Mouse (Mus musculus): ENCODE data around the gene Zfp385b. TPM values are rescaled to one million over a fixed set of nuclear protein-coding genes. Genes with fewer than 3 reads are reported as not detected.
A peak's percentile ranks its signal among the peaks of the same experiment; 100 is the strongest.

Zfp385b gene
- total RNA-seq, 2 experiments from 2014 or later = 50.4 to 51.4 TPM

- no peak for TF ChIP-seq CTCF (conservative IDR thresholded peaks at IDR 0.05)
- H3K27ac ChIP-seq = no peak overlapping the region
- no peak for DNase-seq (ENCODE audit: low spot score in 2 of 2)
- H3K4me3 ChIP-seq = no peak overlapping the region
Observed at GRCm38 (mm10) chr2:77444282-77444681, 375.2 kb downstream of the Zfp385b start.

- no peak overlapping the region for H3K27ac ChIP-seq
- TF ChIP-seq CTCF (conservative IDR thresholded peaks at IDR 0.05) = no peak
- H3K4me3 ChIP-seq = no peak overlapping the region
- no peak for DNase-seq (ENCODE audit: low spot score in 2 of 2)
Observed at GRCm38 (mm10) chr2:77440591-77440990, 378.8 kb downstream of the Zfp385b start.

- no peak for TF ChIP-seq CTCF (conservative IDR thresholded peaks at IDR 0.05)
- H3K4me3 ChIP-seq = no peak overlapping the region
- H3K27ac ChIP-seq = no peak overlapping the region
- no peak for DNase-seq (ENCODE audit: low spot score in 2 of 2)
Observed at GRCm38 (mm10) chr2:77436241-77436759, 383.1 kb downstream of the Zfp385b start.

GRCm38 (mm10) chr2:77419476-77419875 lies 400.0 kb downstream of the Zfp385b start:
- H3K27ac ChIP-seq = no peak overlapping the region
- no peak for TF ChIP-seq CTCF (conservative IDR thresholded peaks at IDR 0.05)
- no peak for DNase-seq (ENCODE audit: low spot score in 2 of 2)
- H3K4me3 ChIP-seq = no peak overlapping the region

- no peak for TF ChIP-seq CTCF (conservative IDR thresholded peaks at IDR 0.05)
- Histone ChIP-seq H3K4me3 (no peak overlapping the region), H3K27ac (no peak overlapping the region)
- no peak for DNase-seq (ENCODE audit: low spot score in 2 of 2)
Observed at GRCm38 (mm10) chr2:77418078-77418477, 401.4 kb downstream of the Zfp385b start.

- Histone ChIP-seq H3K4me3 (no peak overlapping the region), H3K27ac (no peak overlapping the region)
- no peak for DNase-seq (ENCODE audit: low spot score in 2 of 2)
- no peak for TF ChIP-seq CTCF (conservative IDR thresholded peaks at IDR 0.05)
Observed at GRCm38 (mm10) chr2:77412171-77412570, 407.3 kb downstream of the Zfp385b start.

GRCm38 (mm10) chr2:77411612-77412011 lies 407.8 kb downstream of the Zfp385b start:
- Histone ChIP-seq H3K27ac (no peak overlapping the region), H3K4me3 (no peak overlapping the region)
- no peak for DNase-seq (ENCODE audit: low spot score in 2 of 2)
- TF ChIP-seq CTCF (conservative IDR thresholded peaks at IDR 0.05) = no peak

- DNase-seq (ENCODE audit: low spot score in 2 of 2) = no peak
- no peak overlapping the region for H3K4me3 ChIP-seq
- no peak for TF ChIP-seq CTCF (conservative IDR thresholded peaks at IDR 0.05)
- H3K27ac ChIP-seq = no peak overlapping the region
Observed at GRCm38 (mm10) chr2:77409521-77410135, 409.8 kb downstream of the Zfp385b start.

- no peak for DNase-seq (ENCODE audit: low spot score in 2 of 2)
- TF ChIP-seq CTCF (conservative IDR thresholded peaks at IDR 0.05) = peak; percentile 57
- Histone ChIP-seq H3K27ac (no peak overlapping the region), H3K4me3 (no peak overlapping the region)
Observed at GRCm38 (mm10) chr2:77408972-77409371, 410.5 kb downstream of the Zfp385b start.

- no peak overlapping the region for H3K27ac ChIP-seq
- DNase-seq (ENCODE audit: low spot score in 2 of 2) = no peak
- no peak for TF ChIP-seq CTCF (conservative IDR thresholded peaks at IDR 0.05)
- H3K4me3 ChIP-seq = no peak overlapping the region
Observed at GRCm38 (mm10) chr2:77402329-77402728, 417.1 kb downstream of the Zfp385b start.

GRCm38 (mm10) chr2:77401438-77402235 lies 417.8 kb downstream of the Zfp385b start:
- TF ChIP-seq CTCF (conservative IDR thresholded peaks at IDR 0.05) = peak; percentile 60
- Histone ChIP-seq H3K4me3 (peak overlapping the region; percentile 20; the same call in 1 of the 2 replicates), H3K27ac (peak overlapping the region; percentile 46; the same call in 1 of the 2 replicates)
- DNase-seq (ENCODE audit: low spot score in 2 of 2) = peak in 1 of 2 experiments; percentile 16

GRCm38 (mm10) chr2:77393881-77394280 lies 425.6 kb downstream of the Zfp385b start:
- TF ChIP-seq CTCF (conservative IDR thresholded peaks at IDR 0.05) = no peak
- Histone ChIP-seq H3K4me3 (no peak overlapping the region), H3K27ac (no peak overlapping the region)
- DNase-seq (ENCODE audit: low spot score in 2 of 2) = no peak

- no peak overlapping the region for H3K4me3 ChIP-seq
- no peak for DNase-seq (ENCODE audit: low spot score in 2 of 2)
- H3K27ac ChIP-seq = no peak overlapping the region
- TF ChIP-seq CTCF (conservative IDR thresholded peaks at IDR 0.05) = no peak
Observed at GRCm38 (mm10) chr2:77388186-77388585, 431.3 kb downstream of the Zfp385b start.
